ENCODE assay signal across 24 mouse cellular contexts in genomic region chr17:12211890-12212289, GRCm38 (mm10).
DNase-seq lines count a peak whose midpoint lies in the region; ATAC-seq and TF ChIP-seq lines count a peak whose summit lies in the region.
"Had no signal": no experiment of that assay in that cellular context is flagged by ENCODE, and none has a peak within 500 bp of the region (broad histone marks: within the 10 kb centered on the region; RNA-seq: fewer than 3 reads in every experiment).

No protein-coding gene starts in this region.

- no peak overlapping the region for H3K4me3 ChIP-seq in layer of hippocampus, adult 2 months
- H3K4me3 ChIP-seq in liver, embryonic 15.5 days (replicated peaks), result no peak overlapping the region
- no peak overlapping the region for H3K4me3 ChIP-seq in liver, embryonic 12.5 days
- H3K4me3 ChIP-seq: embryonic facial prominence, embryonic 10.5 days; embryonic facial prominence, embryonic 13.5 days; erythroblast, embryonic 14.5 days; forebrain, embryonic 12.5 days; hindbrain, embryonic 12.5 days; hindbrain, embryonic 15.5 days had no signal

- H3K36me3 ChIP-seq in liver, embryonic 15.5 days (replicated peaks), result peaks cover 80% of the 10 kb centered on the region
- peaks cover 87% of the 10 kb centered on the region for H3K36me3 ChIP-seq in liver, embryonic 12.5 days

- WGBS in liver, embryonic 15.5 days (ENCODE audit: insufficient replicate concordance), result 94% methylated on average over 11 of the region's 11 CpGs
- WGBS in liver, embryonic 12.5 days (ENCODE audit: insufficient replicate concordance), result 89% methylated on average over 11 of the region's 11 CpGs

- H3K27ac ChIP-seq in layer of hippocampus, adult 2 months, result peak overlapping the region; percentile 68
- peak overlapping the region; percentile 19; the same call in 1 of the 2 replicates for H3K27ac ChIP-seq in liver, embryonic 15.5 days (replicated peaks)
- H3K27ac ChIP-seq in liver, embryonic 12.5 days, result no peak overlapping the region
- H3K27ac ChIP-seq: embryonic facial prominence, embryonic 10.5 days; embryonic facial prominence, embryonic 13.5 days; forebrain, embryonic 12.5 days; hindbrain, embryonic 12.5 days; hindbrain, embryonic 15.5 days had no signal

- no peak overlapping the region for H3K4me2 ChIP-seq in liver, embryonic 15.5 days
- H3K4me2 ChIP-seq in liver, embryonic 12.5 days, result no peak overlapping the region
- H3K4me2 ChIP-seq: embryonic facial prominence, embryonic 13.5 days; forebrain, embryonic 12.5 days; heart, embryonic 11.5 days; hindbrain, embryonic 12.5 days; hindbrain, embryonic 15.5 days had no signal

- H3K9ac ChIP-seq in liver, embryonic 15.5 days, result no peak overlapping the region
- no peak overlapping the region for H3K9ac ChIP-seq in liver, embryonic 12.5 days
- H3K9ac ChIP-seq: forebrain, embryonic 12.5 days; forebrain, postnatal 0 days; hindbrain, embryonic 12.5 days; hindbrain, embryonic 15.5 days had no signal

- peak in 1 of 2 experiments; percentile 38 for DNase-seq in layer of hippocampus, adult 2 months (ENCODE audit: low spot score in 2 of 2)
- DNase-seq in layer of hippocampus, postnatal 36 days, result no peak
- DNase-seq in brain, adult 2 months (ENCODE audit: low read depth, low spot score), result peak; percentile 57
- no peak for DNase-seq in heart, adult 18-20 months
- DNase-seq: adrenal gland, adult 2 months; adrenal gland, postnatal 14 days; cerebellum, adult 11-12 months; cerebellum, adult 8-10 months; cerebellum, postnatal 10 days; cerebellum, postnatal 36 days; embryo, embryonic 11 days; gastrocnemius, postnatal 10 days; gastrocnemius, postnatal 36 days had no signal

- H3K27me3 ChIP-seq in liver, embryonic 15.5 days, result no peaks in the 10 kb centered on the region
- H3K27me3 ChIP-seq in liver, embryonic 12.5 days (replicated peaks), result no peaks in the 10 kb centered on the region
- H3K27me3 ChIP-seq: embryonic facial prominence, embryonic 13.5 days; forebrain, embryonic 12.5 days; hindbrain, embryonic 12.5 days; hindbrain, embryonic 15.5 days had no signal

- TF ChIP-seq CTCF in layer of hippocampus, adult 2 months (conservative IDR thresholded peaks at IDR 0.05), result no peak

- peaks cover 63% of the 10 kb centered on the region for H3K4me1 ChIP-seq in liver, embryonic 15.5 days (replicated peaks)
- H3K4me1 ChIP-seq in liver, embryonic 12.5 days, result peaks cover 63% of the 10 kb centered on the region

- no peaks in the 10 kb centered on the region for H3K9me3 ChIP-seq in liver, embryonic 15.5 days (replicated peaks)
- no peaks in the 10 kb centered on the region for H3K9me3 ChIP-seq in liver, embryonic 12.5 days (replicated peaks)
- H3K9me3 ChIP-seq: embryonic facial prominence, embryonic 10.5 days; embryonic facial prominence, embryonic 13.5 days; forebrain, embryonic 12.5 days; hindbrain, embryonic 12.5 days; hindbrain, embryonic 15.5 days had no signal

- no peak for ATAC-seq in liver, embryonic 15.5 days (ENCODE audit: insufficient read depth)
- no peak for ATAC-seq in liver, embryonic 12.5 days
- ATAC-seq: CD4-positive, CD25-positive, alpha-beta regulatory T cell, adult 4 months had no signal
